Mouse (Mus musculus) intestine, embryonic 14.5 days (tissue): ENCODE data around the gene Zc2hc1c. TPM values are rescaled to one million over a fixed set of nuclear protein-coding genes. Genes with fewer than 3 reads are reported as not detected.
A peak's percentile ranks its signal among the peaks of the same experiment; 100 is the strongest.

Source experiments
- ATAC-seq: fragments of 200-750 bp; cut with Nextera tagmentation; replicated peaks from 2 replicates; pipeline ENCODE4 v1.8.0; 2017; ENCODE audit warnings: low read depth, moderate number of reproducible peaks, moderate TSS enrichment, moderate library complexity; ENCODE audit not compliant: low FRiP score, low TSS enrichment
- DNase-seq: peaks from one replicate; pipeline ENCODE4 v3.0.0-alpha.2; 2018; ENCODE audit warnings: low spot score
- H3K27ac ChIP-seq: fragments of 300-500 bp; sonication (generic); 2 replicates; pipeline ENCODE4 v1.5.1; 2014; ENCODE audit warnings: low read depth, mild to moderate bottlenecking, control low read depth
- H3K27me3 ChIP-seq: fragments of 300-500 bp; sonication (generic); replicated peaks from 2 replicates; pipeline ENCODE4 v1.6.1; 2014; ENCODE audit warnings: low read length, control low read depth; ENCODE audit not compliant: control insufficient read depth, insufficient read depth
- H3K36me3 ChIP-seq: fragments of 300-500 bp; sonication (generic); 2 replicates; pipeline ENCODE4 v1.6.1; 2014; ENCODE audit warnings: low read length, control low read depth; ENCODE audit not compliant: control insufficient read depth, insufficient read depth
- H3K4me1 ChIP-seq: fragments of 300-500 bp; sonication (generic); replicated peaks from 2 replicates; pipeline ENCODE4 v1.6.1; 2014; ENCODE audit warnings: low read length, control low read depth, mixed read lengths; ENCODE audit not compliant: control insufficient read depth, insufficient read depth
- H3K4me2 ChIP-seq: fragments of 300-500 bp; sonication (generic); 2 replicates; pipeline ENCODE4 v1.6.1; 2014; ENCODE audit warnings: low read length
- H3K4me3 ChIP-seq: fragments of 300-500 bp; sonication (generic); 2 replicates; pipeline ENCODE4 v1.5.1; 2014; ENCODE audit warnings: low read depth, low read length, control low read depth, mixed read lengths
- H3K9ac ChIP-seq: fragments of 300-500 bp; sonication (generic); 2 replicates; pipeline ENCODE4 v1.6.1; 2014; ENCODE audit warnings: mild to moderate bottlenecking, low read length
- H3K9me3 ChIP-seq: fragments of 300-500 bp; sonication (generic); 2 replicates; pipeline ENCODE4 v1.6.1; 2016; ENCODE audit warnings: low read length, control low read depth; ENCODE audit not compliant: control insufficient read depth
- WGBS: fragments of 180-500 bp; shearing (Covaris S2); extraction: QIAGEN DNeasy Blood & Tissue Kit; methylation state at CpG from one replicate; pipeline ENCODE4 v1.1.7; 2014; 5-methylcytosine and 5-hydroxymethylcytosine counted together
- polyA plus RNA-seq: library from polyadenylated mRNA; unstranded; fragments of >200 nt; fragmentation: Nextera tagmentation; extraction: Ambion mirVana; gene quantifications from 2 replicates; pipeline ENCODE4 v1.2.1, GENCODE M21; 2014

Gene Zc2hc1c
- polyA plus RNA-seq, 1 experiment from 2014 or later, result 2.5 TPM

DNA sequence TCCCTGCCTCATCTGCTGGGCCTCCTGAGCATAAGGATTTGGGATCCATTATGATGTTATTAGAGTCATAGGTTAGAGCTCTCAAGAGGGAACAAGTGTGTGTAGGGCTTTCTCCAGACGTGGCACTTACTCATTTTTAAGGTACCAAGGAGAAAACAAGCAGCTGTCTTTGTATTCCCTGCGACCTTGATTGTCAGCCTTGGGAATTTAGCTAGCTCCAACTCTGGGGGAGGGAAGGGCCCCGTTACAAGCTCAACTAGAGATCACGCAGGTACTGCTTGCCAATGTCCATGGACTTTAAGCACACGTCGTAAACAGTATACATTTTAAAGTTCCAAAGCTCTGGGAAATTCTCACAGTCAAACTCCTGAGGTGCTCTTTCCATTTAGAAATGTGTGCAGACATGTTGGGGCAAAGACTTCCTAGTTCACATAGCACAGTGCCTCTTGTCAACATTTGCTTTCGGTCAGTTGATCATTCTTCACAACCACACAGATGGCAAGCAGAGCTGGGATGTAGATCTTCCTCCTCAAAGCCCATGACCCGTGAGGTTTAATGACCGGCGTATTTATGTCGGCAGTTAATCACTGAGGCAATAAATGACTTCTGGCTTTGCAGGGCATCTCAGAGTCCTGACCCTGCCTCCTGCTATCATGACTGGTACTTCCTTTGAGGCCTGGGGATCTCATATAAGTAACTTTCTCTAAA, 9.9 kb downstream of the Zc2hc1c start:
- H3K27me3 ChIP-seq, result no peaks in the 10 kb centered on the region
- H3K4me1 ChIP-seq, result peaks cover 4% of the 10 kb centered on the region; the same call in 1 of the 2 replicates
- H3K4me3 ChIP-seq, result no peak overlapping the region
- H3K9ac ChIP-seq, result no peak overlapping the region
- H3K36me3 ChIP-seq, result peaks cover 39% of the 10 kb centered on the region
- ATAC-seq (no peak; the same call in 1 of the 2 replicates), DNase-seq (no peak)
- H3K9me3 ChIP-seq, result peaks cover 15% of the 10 kb centered on the region
- WGBS, result 37% methylated on average over 11 of the region's 11 CpGs
- no peak overlapping the region for H3K4me2 ChIP-seq
- H3K27ac ChIP-seq, result no peak overlapping the region

DNA sequence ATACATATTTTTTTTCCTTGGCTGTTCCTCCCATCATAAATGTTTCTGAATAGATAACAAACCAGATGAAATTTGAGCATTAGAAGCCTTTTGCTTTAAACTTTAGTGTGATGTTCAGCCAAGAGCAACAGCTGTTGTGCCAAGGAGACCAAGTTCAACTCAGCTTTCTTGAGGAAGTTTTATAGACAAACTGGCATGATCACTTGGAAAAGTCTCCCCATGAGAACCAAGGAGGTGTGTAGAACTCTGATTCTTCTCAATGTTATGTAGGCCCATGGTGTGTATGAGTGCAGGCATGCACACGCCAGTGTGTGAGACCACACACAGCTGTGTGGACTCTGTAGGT, 10.4 kb downstream of the Zc2hc1c start:
- Histone ChIP-seq H3K9me3 (peaks cover 12% of the 10 kb centered on the region), H3K4me3 (no peak overlapping the region), H3K9ac (no peak overlapping the region), H3K4me2 (no peak overlapping the region), H3K27me3 (no peaks in the 10 kb centered on the region), H3K4me1 (peaks cover 4% of the 10 kb centered on the region; the same call in 1 of the 2 replicates), H3K36me3 (peaks cover 44% of the 10 kb centered on the region), H3K27ac (no peak overlapping the region)
- ATAC-seq (no peak), DNase-seq (no peak)
- WGBS, result 77% methylated on average over 1 of the region's 1 CpGs

DNA sequence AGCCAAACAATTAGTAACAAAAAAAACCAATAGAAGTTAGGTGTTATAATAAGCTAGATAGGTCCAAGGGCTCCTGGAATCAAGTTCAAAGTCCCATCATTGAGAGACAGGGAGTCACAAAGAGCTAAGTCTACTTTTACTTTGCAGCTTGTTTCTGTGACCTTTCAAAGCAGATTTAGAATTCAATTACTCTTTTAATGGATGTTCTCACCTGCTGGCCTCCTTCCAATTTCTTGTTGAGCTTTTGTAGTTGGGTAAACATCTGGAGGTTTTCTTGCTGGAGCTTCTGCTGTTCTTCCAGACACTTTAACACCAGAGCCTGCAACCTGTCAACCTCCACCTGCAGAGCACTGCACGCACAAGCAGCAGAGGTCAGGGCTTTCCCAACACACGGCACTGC, 14.9 kb downstream of the Zc2hc1c start:
- Histone ChIP-seq H3K4me3 (no peak overlapping the region), H3K36me3 (peaks cover 80% of the 10 kb centered on the region), H3K4me2 (no peak overlapping the region), H3K9ac (no peak overlapping the region), H3K9me3 (no peaks in the 10 kb centered on the region), H3K27me3 (no peaks in the 10 kb centered on the region), H3K27ac (no peak overlapping the region), H3K4me1 (0 out of 2 replicates have a peak, but pooled peaks cover 4% of the 10 kb centered on the region)
- 34% methylated on average over 2 of the region's 2 CpGs for WGBS
- DNase-seq (no peak), ATAC-seq (no peak)

DNA sequence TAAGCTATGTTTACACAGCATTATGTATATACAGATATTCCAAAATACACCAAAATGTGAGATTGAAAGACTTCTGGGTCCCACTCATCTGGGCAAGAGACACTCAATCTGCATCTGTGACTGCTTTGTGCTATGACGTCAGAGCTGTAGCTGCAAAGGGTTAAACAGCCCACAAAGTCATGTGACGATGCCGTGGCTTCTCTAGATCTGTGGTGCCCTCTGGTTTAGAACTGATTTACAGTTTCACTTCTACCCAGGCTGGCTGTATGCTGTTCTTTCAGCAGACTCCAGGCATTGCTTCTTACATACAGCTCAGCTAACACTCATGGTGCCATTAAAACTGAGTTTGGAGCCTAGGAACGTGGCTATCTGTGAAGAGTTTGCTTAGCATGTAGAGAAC, 16.3 kb downstream of the Zc2hc1c start:
- Histone ChIP-seq H3K4me1 (no peaks in the 10 kb centered on the region), H3K9me3 (no peaks in the 10 kb centered on the region), H3K36me3 (peaks cover 95% of the 10 kb centered on the region), H3K9ac (no peak overlapping the region), H3K4me3 (no peak overlapping the region), H3K27ac (no peak overlapping the region), H3K27me3 (no peaks in the 10 kb centered on the region), H3K4me2 (no peak overlapping the region)
- WGBS, result 63% methylated on average over 4 of the region's 4 CpGs
- ATAC-seq, result no peak
- no peak for DNase-seq

DNA sequence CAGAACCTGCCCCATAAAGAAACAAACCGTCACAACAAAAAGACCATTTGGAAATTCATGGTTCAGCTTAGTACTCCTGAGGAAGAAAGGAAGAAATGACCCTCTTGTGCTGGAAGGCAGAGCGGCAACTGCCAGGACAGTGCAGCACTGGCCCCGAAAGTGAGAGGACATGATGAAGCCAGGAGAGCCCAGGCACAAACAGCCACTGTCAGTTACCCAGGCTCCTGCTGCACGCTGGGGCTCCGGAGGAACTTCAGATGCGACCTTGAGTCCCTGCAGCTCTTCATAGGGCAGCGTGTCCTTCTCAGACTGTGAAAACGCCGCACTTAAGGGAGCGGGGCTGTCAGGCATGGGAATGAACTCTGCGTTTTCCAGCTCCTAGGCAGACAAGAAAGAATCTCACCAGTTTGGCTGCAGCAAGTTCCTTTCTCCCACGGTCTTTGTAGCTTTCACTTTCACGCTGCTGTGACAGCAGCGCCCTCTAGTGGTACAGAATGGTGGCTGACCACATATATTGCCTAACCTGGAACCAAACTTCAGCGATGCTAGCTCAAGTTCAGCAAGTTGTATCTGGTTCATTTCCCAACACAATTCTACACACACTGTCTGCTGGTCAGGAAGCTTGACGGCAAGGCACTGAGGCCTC, 17.0 kb downstream of the Zc2hc1c start:
- Histone ChIP-seq H3K36me3 (peaks cover 96% of the 10 kb centered on the region), H3K4me3 (no peak overlapping the region), H3K27ac (no peak overlapping the region; the same call in 1 of the 2 replicates), H3K4me1 (no peaks in the 10 kb centered on the region), H3K9me3 (no peaks in the 10 kb centered on the region), H3K27me3 (no peaks in the 10 kb centered on the region), H3K9ac (no peak overlapping the region), H3K4me2 (no peak overlapping the region)
- WGBS, result 39% methylated on average over 16 of the region's 16 CpGs
- ATAC-seq, result peak; percentile 50; the same call in 1 of the 2 replicates
- DNase-seq, result peak; percentile 95

DNA sequence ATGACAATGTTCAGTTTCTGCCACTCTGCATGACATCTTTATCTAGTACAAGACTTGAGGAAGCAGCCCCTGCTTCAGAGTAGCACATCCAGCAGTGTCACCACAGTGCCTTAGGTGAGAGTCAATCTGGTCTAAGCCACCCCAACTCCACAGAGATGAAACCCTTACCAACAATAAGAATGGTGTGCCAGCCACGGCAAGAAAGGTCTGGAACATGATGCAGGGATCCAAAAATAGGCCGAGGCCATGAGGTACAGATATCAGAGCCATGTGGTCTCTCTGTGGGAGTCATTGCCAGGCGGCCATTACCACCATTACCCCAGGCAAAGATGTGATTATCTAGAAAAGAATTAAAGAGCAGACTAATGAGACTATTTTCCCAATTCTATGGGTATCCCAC, 20.3 kb downstream of the Zc2hc1c start:
- Histone ChIP-seq H3K27me3 (no peaks in the 10 kb centered on the region), H3K9me3 (no peaks in the 10 kb centered on the region), H3K4me2 (no peak overlapping the region), H3K36me3 (peaks cover 97% of the 10 kb centered on the region), H3K27ac (no peak overlapping the region), H3K9ac (no peak overlapping the region), H3K4me3 (no peak overlapping the region), H3K4me1 (no peaks in the 10 kb centered on the region)
- ATAC-seq (no peak), DNase-seq (no peak)
- 82% methylated on average over 3 of the region's 3 CpGs for WGBS

DNA sequence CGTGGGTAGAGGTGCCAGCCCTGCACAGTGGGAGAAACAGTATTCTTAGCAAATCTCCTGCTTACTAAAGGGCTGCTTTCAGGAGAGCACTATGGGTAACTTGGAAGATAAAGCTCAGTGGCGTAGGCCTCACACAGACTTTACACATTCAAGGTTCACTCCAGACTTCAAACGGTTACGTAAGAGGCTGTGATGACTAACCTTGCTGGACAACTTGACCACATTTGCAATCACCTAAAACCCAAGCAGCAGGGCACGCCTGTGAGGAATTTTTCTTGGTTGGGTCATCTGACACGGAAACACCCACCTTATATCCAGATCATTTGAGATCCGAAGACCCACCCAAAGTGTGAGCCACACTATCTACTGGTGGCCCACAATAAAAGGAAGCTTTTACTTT, 41.8 kb downstream of the Zc2hc1c start:
- Histone ChIP-seq H3K36me3 (peaks cover 93% of the 10 kb centered on the region), H3K4me3 (no peak overlapping the region), H3K4me2 (no peak overlapping the region), H3K9me3 (no peaks in the 10 kb centered on the region), H3K27me3 (no peaks in the 10 kb centered on the region), H3K27ac (no peak overlapping the region), H3K9ac (no peak overlapping the region), H3K4me1 (no peaks in the 10 kb centered on the region)
- no peak for DNase-seq
- ATAC-seq, result no peak
- WGBS, result 90% methylated on average over 7 of the region's 7 CpGs

DNA sequence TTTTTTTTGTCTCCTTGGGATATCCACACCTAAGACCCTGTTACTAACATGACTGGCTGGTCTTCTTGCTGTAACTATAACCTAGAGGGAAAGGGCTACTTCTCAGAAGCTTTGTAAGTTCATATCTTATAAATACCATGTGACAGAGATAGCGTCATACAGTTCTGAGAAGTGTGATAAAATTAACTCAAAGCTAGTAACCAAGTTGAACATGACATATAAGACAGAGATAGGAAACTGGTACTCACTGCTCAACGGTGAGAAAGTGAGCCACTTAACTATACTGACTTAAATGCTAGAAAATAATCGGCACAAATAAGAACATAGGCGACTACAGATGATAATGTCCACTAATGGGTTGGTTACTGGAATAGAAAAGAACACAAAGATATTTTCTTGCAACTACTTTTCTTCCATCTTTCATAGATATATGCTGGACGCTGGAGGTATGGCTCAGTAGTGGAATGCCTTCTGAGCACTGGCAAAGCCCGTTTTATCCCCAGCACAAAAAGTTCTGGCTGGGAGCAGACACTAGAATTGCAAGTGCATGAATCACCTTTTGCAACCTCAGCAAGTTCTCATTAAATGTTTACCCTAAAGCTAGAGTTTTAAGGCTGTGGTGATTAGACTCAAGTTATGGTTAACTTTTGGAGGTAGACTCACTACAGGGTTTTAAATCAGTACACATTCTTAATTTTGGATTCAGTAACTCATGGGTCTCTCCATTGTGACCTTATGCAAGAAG, 49.3 kb downstream of the Zc2hc1c start:
- Histone ChIP-seq H3K27ac (no peak overlapping the region), H3K27me3 (no peaks in the 10 kb centered on the region), H3K4me2 (peak overlapping the region; percentile 59), H3K36me3 (peaks cover 43% of the 10 kb centered on the region), H3K4me3 (peak overlapping the region; percentile 83; the same call in 1 of the 2 replicates), H3K9me3 (no peaks in the 10 kb centered on the region), H3K4me1 (peaks cover 11% of the 10 kb centered on the region; the same call in 1 of the 2 replicates), H3K9ac (no peak overlapping the region)
- ATAC-seq, result no peak
- WGBS, result 78% methylated on average over 6 of the region's 6 CpGs
- DNase-seq, result no peak
